ENCODE assay signal across 9 mouse cellular contexts in genomic region chr2:74672481-74673362, GRCm38 (mm10). TPM values are rescaled to one million over a fixed set of nuclear protein-coding genes. Genes with fewer than 3 reads are reported as not detected.
DNase-seq lines count a peak whose midpoint lies in the region; ATAC-seq and TF ChIP-seq lines count a peak whose summit lies in the region.
"Had no signal": no experiment of that assay in that cellular context is flagged by ENCODE, and none has a peak within 500 bp of the region (broad histone marks: within the 10 kb centered on the region; RNA-seq: fewer than 3 reads in every experiment).

No protein-coding gene starts in this region.

- WGBS in heart, embryonic 12.5 days = 2% methylated on average over 40 of the region's 40 CpGs
- WGBS in limb, embryonic 12.5 days = under 1% methylated on average over 40 of the region's 40 CpGs
- under 1% methylated on average over 39 of the region's 40 CpGs for WGBS in midbrain, embryonic 12.5 days

- no peak for TF ChIP-seq POLR2A in brain, embryonic 14.5 days (IDR thresholded peaks at IDR 0.05; ENCODE audit: borderline replicate concordance, extremely low read depth, insufficient read depth, insufficient read length, poor library complexity, severe bottlenecking)

- peak; percentile 58 for DNase-seq in ovary, postnatal 36 days (ENCODE audit: low spot score)
- no peak for DNase-seq in ovary, adult 18-20 months (ENCODE audit: low spot score)
- peak; percentile 80 for DNase-seq in brain, embryonic 14.5 days (ENCODE audit: low read depth)
- DNase-seq in thymus, postnatal 10 days (ENCODE audit: low spot score in 2 of 2) = peak; percentile 28 to 36
- no peak for DNase-seq in gastrocnemius, adult 8-10 months (ENCODE audit: low spot score in 2 of 2)

- H3K4me3 ChIP-seq in heart, embryonic 12.5 days = peak overlapping the region; percentile 47
- peak overlapping the region; percentile 90 for H3K4me3 ChIP-seq in limb, embryonic 12.5 days (replicated peaks)
- peak overlapping the region; percentile 27 for H3K4me3 ChIP-seq in midbrain, embryonic 12.5 days

- no peaks in the 10 kb centered on the region for H3K9me3 ChIP-seq in heart, embryonic 12.5 days (replicated peaks)
- no peaks in the 10 kb centered on the region for H3K9me3 ChIP-seq in limb, embryonic 12.5 days
- no peaks in the 10 kb centered on the region for H3K9me3 ChIP-seq in midbrain, embryonic 12.5 days

- H3K4me2 ChIP-seq in heart, embryonic 12.5 days = peak overlapping the region; percentile 85
- peak overlapping the region; percentile 74 for H3K4me2 ChIP-seq in limb, embryonic 12.5 days
- H3K4me2 ChIP-seq in midbrain, embryonic 12.5 days (replicated peaks) = peak overlapping the region; percentile 47

- 0 out of 2 replicates have a peak, but pooled peaks have one; percentile 40 for ATAC-seq in heart, embryonic 12.5 days (ENCODE audit: insufficient number of reproducible peaks, low FRiP score)
- peak; percentile 44 for ATAC-seq in limb, embryonic 12.5 days (ENCODE audit: insufficient number of reproducible peaks, insufficient read depth, low FRiP score, low TSS enrichment, low read depth)
- ATAC-seq in midbrain, embryonic 12.5 days (ENCODE audit: low FRiP score, low read depth) = peak; percentile 52; the same call in 1 of the 2 replicates

- peaks cover 91% of the 10 kb centered on the region for H3K27me3 ChIP-seq in heart, embryonic 12.5 days (replicated peaks)
- H3K27me3 ChIP-seq in limb, embryonic 12.5 days = peaks cover 75% of the 10 kb centered on the region
- H3K27me3 ChIP-seq in midbrain, embryonic 12.5 days = peaks cover 96% of the 10 kb centered on the region

- no peaks in the 10 kb centered on the region for H3K36me3 ChIP-seq in heart, embryonic 12.5 days
- no peaks in the 10 kb centered on the region for H3K36me3 ChIP-seq in limb, embryonic 12.5 days
- no peaks in the 10 kb centered on the region for H3K36me3 ChIP-seq in midbrain, embryonic 12.5 days

- H3K9ac ChIP-seq in heart, embryonic 12.5 days = no peak overlapping the region; the same call in 1 of the 2 replicates
- peak overlapping the region; percentile 99 for H3K9ac ChIP-seq in limb, embryonic 12.5 days (replicated peaks)
- no peak overlapping the region for H3K9ac ChIP-seq in midbrain, embryonic 12.5 days (replicated peaks)

- H3K4me1 ChIP-seq in heart, embryonic 12.5 days (replicated peaks) = peaks cover 17% of the 10 kb centered on the region
- H3K4me1 ChIP-seq in limb, embryonic 12.5 days (replicated peaks) = peaks cover 42% of the 10 kb centered on the region
- H3K4me1 ChIP-seq in midbrain, embryonic 12.5 days = peaks cover 14% of the 10 kb centered on the region

- no peak overlapping the region for H3K27ac ChIP-seq in heart, embryonic 12.5 days (ENCODE audit: poor library complexity, severe bottlenecking)
- H3K27ac ChIP-seq in limb, embryonic 12.5 days = peak overlapping the region; percentile 99
- H3K27ac ChIP-seq in midbrain, embryonic 12.5 days (replicated peaks) = no peak overlapping the region

- peak; percentile 80 for TF ChIP-seq CTCF in brain, embryonic 14.5 days (IDR thresholded peaks at IDR 0.05; ENCODE audit: borderline replicate concordance, extremely low read depth, insufficient read depth, insufficient read length)

RNA-seq across cellular contexts. Expression of gene Hoxd12, which starts 2.1 kb away (rescaled TPM):
- 0.05 TPM in 1 of 2 replicates, not detected in the other for polyA plus RNA-seq in brain, embryonic 14.5 days (2012; rRNA removed)
- polyA plus RNA-seq in heart, embryonic 12.5 days (2016; fragmentation: Nextera tagmentation; extraction: Ambion mirVana) = 0.14 and 0.15 TPM in 2 replicates
- 113 and 130 TPM in 2 replicates for polyA plus RNA-seq in limb, embryonic 12.5 days (2016; fragmentation: Nextera tagmentation; extraction: Ambion mirVana)
- not detected in 2 replicates for polyA plus RNA-seq in midbrain, embryonic 12.5 days (2016; fragmentation: Nextera tagmentation; extraction: Ambion mirVana)
- not detected for total RNA-seq in gastrocnemius, adult 8-10 months (2022)
- total RNA-seq: heart, postnatal 36 days had no signal

RNA-seq across cellular contexts. Expression of gene Hoxd13, which starts 4.6 kb away (rescaled TPM):
- polyA plus RNA-seq in brain, embryonic 14.5 days (2012; rRNA removed) = 0.16 and 0.25 TPM in 2 replicates
- 0.09 and 0.12 TPM in 2 replicates for polyA plus RNA-seq in heart, embryonic 12.5 days (2016; fragmentation: Nextera tagmentation; extraction: Ambion mirVana)
- 81.8 and 88.0 TPM in 2 replicates for polyA plus RNA-seq in limb, embryonic 12.5 days (2016; fragmentation: Nextera tagmentation; extraction: Ambion mirVana)
- polyA plus RNA-seq in midbrain, embryonic 12.5 days (2016; fragmentation: Nextera tagmentation; extraction: Ambion mirVana) = 0.21 TPM in 1 of 2 replicates, not detected in the other
- not detected for total RNA-seq in gastrocnemius, adult 8-10 months (2022)
- total RNA-seq: heart, postnatal 36 days had no signal

RNA-seq across cellular contexts. Expression of gene Hoxd11, which starts 6.6 kb away (rescaled TPM):
- 0.05 TPM in 1 of 2 replicates, not detected in the other for polyA plus RNA-seq in brain, embryonic 14.5 days (2012; rRNA removed)
- polyA plus RNA-seq in heart, embryonic 12.5 days (2016; fragmentation: Nextera tagmentation; extraction: Ambion mirVana) = not detected in 2 replicates
- polyA plus RNA-seq in limb, embryonic 12.5 days (2016; fragmentation: Nextera tagmentation; extraction: Ambion mirVana) = 55.4 and 62.0 TPM in 2 replicates
- polyA plus RNA-seq in midbrain, embryonic 12.5 days (2016; fragmentation: Nextera tagmentation; extraction: Ambion mirVana) = not detected in 2 replicates
- total RNA-seq in gastrocnemius, adult 8-10 months (2022) = not detected
- total RNA-seq: heart, postnatal 36 days had no signal

RNA-seq across cellular contexts. Expression of gene Evx2, which starts 13.4 kb away (rescaled TPM):
- 1.7 and 4.6 TPM in 2 replicates for polyA plus RNA-seq in brain, embryonic 14.5 days (2012; rRNA removed)
- polyA plus RNA-seq in heart, embryonic 12.5 days (2016; fragmentation: Nextera tagmentation; extraction: Ambion mirVana) = not detected in 2 replicates
- polyA plus RNA-seq in limb, embryonic 12.5 days (2016; fragmentation: Nextera tagmentation; extraction: Ambion mirVana) = 6.8 and 8.3 TPM in 2 replicates
- 1.2 and 1.4 TPM in 2 replicates for polyA plus RNA-seq in midbrain, embryonic 12.5 days (2016; fragmentation: Nextera tagmentation; extraction: Ambion mirVana)
- not detected for total RNA-seq in gastrocnemius, adult 8-10 months (2022)
- total RNA-seq: heart, postnatal 36 days had no signal

RNA-seq across cellular contexts. Expression of gene Hoxd10, which starts 19.0 kb away (rescaled TPM):
- 0.04 and 0.14 TPM in 2 replicates for polyA plus RNA-seq in brain, embryonic 14.5 days (2012; rRNA removed)
- polyA plus RNA-seq in heart, embryonic 12.5 days (2016; fragmentation: Nextera tagmentation; extraction: Ambion mirVana) = 0.10 TPM in 1 of 2 replicates, not detected in the other
- 39.5 and 42.0 TPM in 2 replicates for polyA plus RNA-seq in limb, embryonic 12.5 days (2016; fragmentation: Nextera tagmentation; extraction: Ambion mirVana)
- polyA plus RNA-seq in midbrain, embryonic 12.5 days (2016; fragmentation: Nextera tagmentation; extraction: Ambion mirVana) = not detected in 2 replicates
- total RNA-seq in gastrocnemius, adult 8-10 months (2022) = 1 to 10 TPM; 6.1 to 8.5 (median 7.6) TPM

Comparison
In these comparisons a context has a peak if more than half of its experiments do, and no peak if none do; other contexts are left out.
1. DNase-seq: peak in ovary, postnatal 36 days (single experiment), brain, embryonic 14.5 days (single experiment) and thymus, postnatal 10 days (2 of 2); none in ovary, adult 18-20 months (single experiment) and gastrocnemius, adult 8-10 months (0 of 2).
2. H3K4me3 ChIP-seq: peak in every context shown above with its lines; median percentile 90 in limb, embryonic 12.5 days; 47 in heart, embryonic 12.5 days; 27 in midbrain, embryonic 12.5 days.
3. RNA of gene Hoxd12, which starts 2.1 kb away (polyA plus RNA-seq): 113 to 130 TPM in limb, embryonic 12.5 days; 0.14 to 0.15 TPM in heart, embryonic 12.5 days, 0.05 TPM in brain, embryonic 14.5 days and not detected in midbrain, embryonic 12.5 days; every median in the first group is over 10 times any median in the second.
4. RNA of gene Hoxd13, which starts 4.6 kb away (polyA plus RNA-seq): 81.8 to 88.0 TPM in limb, embryonic 12.5 days; 0.16 to 0.25 TPM in brain, embryonic 14.5 days, 0.09 to 0.12 TPM in heart, embryonic 12.5 days and 0.21 TPM in midbrain, embryonic 12.5 days; every median in the first group is over 10 times any median in the second.
5. RNA of gene Hoxd11, which starts 6.6 kb away (polyA plus RNA-seq): 55.4 to 62.0 TPM in limb, embryonic 12.5 days; not detected in heart, embryonic 12.5 days, 0.05 TPM in brain, embryonic 14.5 days and not detected in midbrain, embryonic 12.5 days; every median in the first group is over 10 times any median in the second.
6. Peak in every context shown above with its lines, with median percentiles within 50 percentile points of each other: ATAC-seq and H3K4me2 ChIP-seq.